20 mouse cellular contexts compared by ENCODE assay signal in the genomic region with DNA sequence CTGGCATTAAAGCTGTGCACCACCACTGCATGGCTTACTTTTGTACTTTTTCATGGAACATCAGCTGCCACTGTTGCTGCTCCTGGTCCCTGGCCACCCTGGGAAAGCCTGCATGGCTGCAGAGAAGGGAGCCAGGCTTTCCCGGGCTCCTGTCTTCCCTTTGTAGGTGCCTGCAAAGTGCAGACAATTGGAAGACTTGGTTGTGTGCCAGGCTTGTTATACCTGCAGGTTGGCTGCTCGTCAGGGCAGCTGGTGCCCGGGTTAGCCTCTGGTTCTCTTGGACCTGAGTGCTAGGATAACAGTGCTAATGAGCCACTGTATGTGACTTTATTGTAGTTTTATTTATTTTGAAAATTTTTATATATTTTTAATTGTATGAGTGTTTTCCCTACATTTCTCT.
"Had no signal": no experiment of that assay in that cellular context is flagged by ENCODE, and none has a peak within 500 bp of the region (broad histone marks: within the 10 kb centered on the region; RNA-seq: fewer than 3 reads in every experiment).

No protein-coding gene starts in this region.

- H3K4me3 ChIP-seq: limb, embryonic 12.5 days; limb, embryonic 15.5 days; midbrain, embryonic 12.5 days; midbrain, embryonic 15.5 days; neural tube, embryonic 12.5 days; neural tube, embryonic 15.5 days had no signal

- ATAC-seq: liver, postnatal 0 days; lung, postnatal 0 days; midbrain, embryonic 15.5 days had no signal

- H3K27ac ChIP-seq: limb, embryonic 12.5 days; limb, embryonic 15.5 days; liver, embryonic 14.5 days; macrophage; midbrain, embryonic 12.5 days; midbrain, embryonic 15.5 days; neural tube, embryonic 12.5 days; neural tube, embryonic 15.5 days; stomach, postnatal 0 days had no signal

- DNase-seq: kidney, postnatal 10 days; left cerebral cortex, postnatal 4 days; liver, postnatal 0 days; lung, embryonic 14.5 days; right cerebral cortex, adult 18-20 months; right cerebral cortex, postnatal 14 days; right cerebral cortex, postnatal 4 days; thymus, adult 2 months; thymus, postnatal 14 days; thymus, postnatal 4 days had no signal

- H3K4me1 ChIP-seq: limb, embryonic 12.5 days; midbrain, embryonic 15.5 days; neural tube, embryonic 12.5 days had no signal

- H3K36me3 ChIP-seq: midbrain, embryonic 15.5 days had no signal

- H3K27me3 ChIP-seq: limb, embryonic 12.5 days; limb, embryonic 15.5 days; midbrain, embryonic 12.5 days; midbrain, embryonic 15.5 days; neural tube, embryonic 12.5 days; neural tube, embryonic 15.5 days had no signal
